Mouse (Mus musculus): ENCODE results near the gene Gm7903. TPM values are rescaled to one million over a fixed set of nuclear protein-coding genes. Genes with fewer than 3 reads are reported as not detected.
"Not testable (repeated sequence)": the region's sequence is repeated elsewhere in the genome, so short reads cannot be mapped to it uniquely, and the experiment has no call there.

Gene Gm7903
- total RNA-seq (2014; fragmentation: Nextera tagmentation) (not detected in 2 replicates), total RNA-seq (2017) (0.22 TPM in 1 of 2 replicates, not detected in the other), polyA plus RNA-seq (2012) (not detected in 2 replicates)

- not testable (repeated sequence) for ATAC-seq (ENCODE audit: extremely low read depth, insufficient number of reproducible peaks, low FRiP score, poor library complexity, severe bottlenecking); H3K27me3 ChIP-seq (ENCODE audit: insufficient read depth, low read length); H3K36me3 ChIP-seq (replicated peaks); H3K4me1 ChIP-seq (ENCODE audit: insufficient read depth, low read depth, low read length); H3K9me3 ChIP-seq (replicated peaks); H3K4me3 ChIP-seq (ENCODE audit: low read depth, low read length); DNase-seq (ENCODE audit: low spot score)
Measured at GRCm38 (mm10) chrX:135433535-135433934, at the start of gene Gm7903. TSS of gene Gm7903 (plus strand) at chrX:135433835.

DNA sequence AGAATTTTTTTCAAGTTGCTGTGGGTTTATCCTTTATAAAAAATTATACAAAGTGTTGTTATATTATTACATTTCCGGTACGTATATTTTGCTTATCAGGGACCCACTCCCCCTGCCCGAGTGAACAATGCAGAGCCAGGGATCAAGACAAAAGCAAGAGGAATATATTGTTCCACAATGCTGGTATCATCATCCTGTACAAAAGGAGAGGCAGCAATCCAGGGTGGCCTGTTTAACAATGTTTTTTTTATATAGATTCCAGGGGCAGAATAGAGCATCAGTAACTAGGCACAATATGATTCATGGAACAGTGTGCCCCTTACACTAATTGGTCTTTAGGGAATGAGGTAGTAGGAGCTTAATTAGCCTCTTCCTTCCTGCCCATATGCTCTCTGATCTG is 30.1 kb upstream of the Gm7903 start:
- H3K4me1 ChIP-seq (ENCODE audit: insufficient read depth, low read depth, low read length); DNase-seq (ENCODE audit: low spot score); H3K9me3 ChIP-seq (replicated peaks); H3K36me3 ChIP-seq (replicated peaks); H3K4me3 ChIP-seq (ENCODE audit: low read depth, low read length); H3K27me3 ChIP-seq (ENCODE audit: insufficient read depth, low read length); ATAC-seq (ENCODE audit: extremely low read depth, insufficient number of reproducible peaks, low FRiP score, poor library complexity, severe bottlenecking): not testable (repeated sequence)

- ATAC-seq (ENCODE audit: extremely low read depth, insufficient number of reproducible peaks, low FRiP score, poor library complexity, severe bottlenecking); H3K4me1 ChIP-seq (ENCODE audit: insufficient read depth, low read depth, low read length); H3K36me3 ChIP-seq (replicated peaks); H3K4me3 ChIP-seq (ENCODE audit: low read depth, low read length); H3K9me3 ChIP-seq (replicated peaks); H3K27me3 ChIP-seq (ENCODE audit: insufficient read depth, low read length); DNase-seq (ENCODE audit: low spot score): not testable (repeated sequence)
Measured at GRCm38 (mm10) chrX:135421203-135421602, 12.4 kb upstream of the Gm7903 start.

GRCm38 (mm10) chrX:135421824-135422223 is 11.8 kb upstream of the Gm7903 start:
- ATAC-seq (ENCODE audit: extremely low read depth, insufficient number of reproducible peaks, low FRiP score, poor library complexity, severe bottlenecking); H3K4me3 ChIP-seq (ENCODE audit: low read depth, low read length); H3K36me3 ChIP-seq (replicated peaks); H3K4me1 ChIP-seq (ENCODE audit: insufficient read depth, low read depth, low read length); DNase-seq (ENCODE audit: low spot score); H3K9me3 ChIP-seq (replicated peaks); H3K27me3 ChIP-seq (ENCODE audit: insufficient read depth, low read length): not testable (repeated sequence)

GRCm38 (mm10) chrX:135422473-135422872 is 11.2 kb upstream of the Gm7903 start:
- ATAC-seq (ENCODE audit: extremely low read depth, insufficient number of reproducible peaks, low FRiP score, poor library complexity, severe bottlenecking); H3K36me3 ChIP-seq (replicated peaks); H3K9me3 ChIP-seq (replicated peaks); H3K4me1 ChIP-seq (ENCODE audit: insufficient read depth, low read depth, low read length); H3K4me3 ChIP-seq (ENCODE audit: low read depth, low read length); DNase-seq (ENCODE audit: low spot score); H3K27me3 ChIP-seq (ENCODE audit: insufficient read depth, low read length): not testable (repeated sequence)

DNA sequence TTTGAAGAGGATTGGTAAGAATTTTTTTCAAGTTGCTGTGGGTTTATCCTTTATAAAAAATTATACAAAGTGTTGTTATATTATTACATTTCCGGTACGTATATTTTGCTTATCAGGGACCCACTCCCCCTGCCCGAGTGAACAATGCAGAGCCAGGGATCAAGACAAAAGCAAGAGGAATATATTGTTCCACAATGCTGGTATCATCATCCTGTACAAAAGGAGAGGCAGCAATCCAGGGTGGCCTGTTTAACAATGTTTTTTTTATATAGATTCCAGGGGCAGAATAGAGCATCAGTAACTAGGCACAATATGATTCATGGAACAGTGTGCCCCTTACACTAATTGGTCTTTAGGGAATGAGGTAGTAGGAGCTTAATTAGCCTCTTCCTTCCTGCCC is 30.5 kb downstream of the Gm7903 start:
- DNase-seq (ENCODE audit: low spot score); H3K4me3 ChIP-seq (ENCODE audit: low read depth, low read length); H3K27me3 ChIP-seq (ENCODE audit: insufficient read depth, low read length); H3K4me1 ChIP-seq (ENCODE audit: insufficient read depth, low read depth, low read length); H3K36me3 ChIP-seq (replicated peaks); H3K9me3 ChIP-seq (replicated peaks); ATAC-seq (ENCODE audit: extremely low read depth, insufficient number of reproducible peaks, low FRiP score, poor library complexity, severe bottlenecking): not testable (repeated sequence)

- not testable (repeated sequence) for ATAC-seq (ENCODE audit: extremely low read depth, insufficient number of reproducible peaks, low FRiP score, poor library complexity, severe bottlenecking); H3K4me3 ChIP-seq (ENCODE audit: low read depth, low read length); DNase-seq (ENCODE audit: low spot score); H3K36me3 ChIP-seq (replicated peaks); H3K9me3 ChIP-seq (replicated peaks); H3K4me1 ChIP-seq (ENCODE audit: insufficient read depth, low read depth, low read length); H3K27me3 ChIP-seq (ENCODE audit: insufficient read depth, low read length)
Measured at GRCm38 (mm10) chrX:135481902-135482301, 48.3 kb downstream of the Gm7903 start.

- H3K4me3 ChIP-seq (ENCODE audit: low read depth, low read length); ATAC-seq (ENCODE audit: extremely low read depth, insufficient number of reproducible peaks, low FRiP score, poor library complexity, severe bottlenecking); H3K4me1 ChIP-seq (ENCODE audit: insufficient read depth, low read depth, low read length); H3K9me3 ChIP-seq (replicated peaks); H3K36me3 ChIP-seq (replicated peaks); H3K27me3 ChIP-seq (ENCODE audit: insufficient read depth, low read length); DNase-seq (ENCODE audit: low spot score): not testable (repeated sequence)
Measured at GRCm38 (mm10) chrX:135483183-135483582, 49.5 kb downstream of the Gm7903 start.

Other genes with a start within 250 kb of the Gm7903 start
- gene Tceal6, start 223.1 kb upstream of the Gm7903 start, total RNA-seq (2014; fragmentation: Nextera tagmentation): not detected in 2 replicates
- not detected in 2 replicates for gene Tceal6, start 223.1 kb upstream of the Gm7903 start, total RNA-seq (2017)
- not detected in 2 replicates for gene Tceal6, start 223.1 kb upstream of the Gm7903 start, polyA plus RNA-seq (2012)
- not detected in 2 replicates for gene Pramel3, start 131.5 kb upstream of the Gm7903 start, total RNA-seq (2014; fragmentation: Nextera tagmentation)
- 0.12 TPM in 1 of 2 replicates, not detected in the other for gene Pramel3, start 131.5 kb upstream of the Gm7903 start, total RNA-seq (2017)
- not detected in 2 replicates for gene Pramel3, start 131.5 kb upstream of the Gm7903 start, polyA plus RNA-seq (2012)
- gene Gm5128, start 60.6 kb upstream of the Gm7903 start, total RNA-seq (2014; fragmentation: Nextera tagmentation): not detected in 2 replicates
- gene Gm5128, start 60.6 kb upstream of the Gm7903 start, total RNA-seq (2017): not detected in 2 replicates
- gene Gm5128, start 60.6 kb upstream of the Gm7903 start, polyA plus RNA-seq (2012): not detected in 2 replicates
- gene AV320801, start 60.8 kb downstream of the Gm7903 start, total RNA-seq (2014; fragmentation: Nextera tagmentation): not detected in 2 replicates
- gene AV320801, start 60.8 kb downstream of the Gm7903 start, total RNA-seq (2017): 0.05 TPM in 1 of 2 replicates, not detected in the other
- gene AV320801, start 60.8 kb downstream of the Gm7903 start, polyA plus RNA-seq (2012): not detected in 2 replicates
- gene Nxf7, start 164.9 kb downstream of the Gm7903 start, total RNA-seq (2014; fragmentation: Nextera tagmentation): not detected in 2 replicates
- gene Nxf7, start 164.9 kb downstream of the Gm7903 start, total RNA-seq (2017): not detected in 2 replicates
- gene Nxf7, start 164.9 kb downstream of the Gm7903 start, polyA plus RNA-seq (2012): not detected in 2 replicates
- gene Prame, start 193.9 kb downstream of the Gm7903 start, total RNA-seq (2014; fragmentation: Nextera tagmentation): not detected in 2 replicates
- gene Prame, start 193.9 kb downstream of the Gm7903 start, total RNA-seq (2017): not detected in 2 replicates
- gene Prame, start 193.9 kb downstream of the Gm7903 start, polyA plus RNA-seq (2012): not detected in 2 replicates